17 mouse cellular contexts compared by ENCODE assay signal in genomic region chr12:68996740-68997139, GRCm38 (mm10).
DNase-seq lines count a peak whose midpoint lies in the region; ATAC-seq and TF ChIP-seq lines count a peak whose summit lies in the region.
"Had no signal": no experiment of that assay in that cellular context is flagged by ENCODE, and none has a peak within 500 bp of the region (broad histone marks: within the 10 kb centered on the region; RNA-seq: fewer than 3 reads in every experiment).

No protein-coding gene starts in this region.

- H3K4me1 ChIP-seq in hindbrain, postnatal 0 days (ENCODE audit: insufficient read depth, low read length), result no peaks in the 10 kb centered on the region
- H3K4me1 ChIP-seq in lung, adult 2 months (ENCODE audit: control insufficient read depth, insufficient read depth, low read length), result no peaks in the 10 kb centered on the region
- H3K4me1 ChIP-seq: heart, embryonic 13.5 days; limb, embryonic 13.5 days; neural tube, embryonic 12.5 days had no signal

- no peak for TF ChIP-seq POLR2A in lung, adult 2 months (IDR thresholded peaks at IDR 0.05; ENCODE audit: borderline replicate concordance, extremely low read depth, low read depth, low read length)

- no peaks in the 10 kb centered on the region for H3K9me3 ChIP-seq in hindbrain, postnatal 0 days (ENCODE audit: low read length)
- H3K9me3 ChIP-seq: heart, embryonic 13.5 days; limb, embryonic 13.5 days; neural tube, embryonic 12.5 days had no signal

- H3K27me3 ChIP-seq in hindbrain, postnatal 0 days (ENCODE audit: insufficient read depth, low read length), result no peaks in the 10 kb centered on the region
- H3K27me3 ChIP-seq: heart, embryonic 13.5 days; limb, embryonic 13.5 days; neural tube, embryonic 12.5 days had no signal

- TF ChIP-seq CTCF in hindbrain, postnatal 0 days (IDR thresholded peaks at IDR 0.05; ENCODE audit: low read depth), result no peak
- TF ChIP-seq CTCF in lung, adult 2 months (IDR thresholded peaks at IDR 0.05; ENCODE audit: insufficient read depth, low read length), result no peak

- H3K27ac ChIP-seq in hindbrain, postnatal 0 days, result peak overlapping the region; percentile 54; the same call in 1 of the 2 replicates
- H3K27ac ChIP-seq: heart, embryonic 13.5 days; limb, embryonic 13.5 days; neural tube, embryonic 12.5 days had no signal

- DNase-seq in layer of hippocampus, adult 18-20 months (ENCODE audit: low spot score in 2 of 2), result peak; percentile 6 to 13
- DNase-seq in layer of hippocampus, adult 11-12 months (ENCODE audit: low spot score), result no peak
- DNase-seq in right cerebral cortex, postnatal 10 days (ENCODE audit: low spot score in 2 of 2), result peak; percentile 32 to 41
- no peak for DNase-seq in right cerebral cortex, postnatal 36 days (ENCODE audit: low spot score in 2 of 2)
- DNase-seq in hindbrain, postnatal 0 days (ENCODE audit: low spot score), result peak; percentile 19
- no peak for DNase-seq in lung, postnatal 25 days (ENCODE audit: low spot score)
- no peak for DNase-seq in lung, adult 2 months
- no peak for DNase-seq in cerebellum, adult 11 months
- DNase-seq: adrenal gland, postnatal 25 days; B cell, adult 2 months; gastrocnemius, postnatal 10 days; kidney, postnatal 25 days; liver, postnatal 0 days; thymus, postnatal 36 days had no signal

- ATAC-seq in hindbrain, postnatal 0 days, result 0 out of 2 replicates have a peak, but pooled peaks have one; percentile 45
- ATAC-seq: liver, postnatal 0 days had no signal

- peak overlapping the region; percentile 9; the same call in 1 of the 2 replicates for H3K9ac ChIP-seq in hindbrain, postnatal 0 days (replicated peaks; ENCODE audit: low read length)
- H3K9ac ChIP-seq: heart, embryonic 13.5 days; limb, embryonic 13.5 days; liver, postnatal 0 days; neural tube, embryonic 12.5 days had no signal

- no peaks in the 10 kb centered on the region for H3K36me3 ChIP-seq in hindbrain, postnatal 0 days (ENCODE audit: insufficient read depth, low read length)
- H3K36me3 ChIP-seq: heart, embryonic 13.5 days; limb, embryonic 13.5 days; neural tube, embryonic 12.5 days had no signal

- peak overlapping the region; percentile 48 for H3K4me2 ChIP-seq in hindbrain, postnatal 0 days (ENCODE audit: low read depth, low read length)
- H3K4me2 ChIP-seq: heart, embryonic 13.5 days; limb, embryonic 13.5 days; neural tube, embryonic 12.5 days had no signal

- H3K4me3 ChIP-seq in hindbrain, postnatal 0 days (ENCODE audit: low read length), result peak overlapping the region; percentile 18
- no peak overlapping the region for H3K4me3 ChIP-seq in lung, adult 2 months (replicated peaks; ENCODE audit: extremely low read depth, low read depth, low read length)
- H3K4me3 ChIP-seq: heart, embryonic 13.5 days; limb, embryonic 13.5 days; neural tube, embryonic 12.5 days had no signal

- 29% methylated on average over 12 of the region's 12 CpGs for WGBS in hindbrain, postnatal 0 days
- WGBS in lung, adult 2 months, result 65% methylated on average over 12 of the region's 12 CpGs

Comparison
In these comparisons a context has a peak if more than half of its experiments do, and no peak if none do; other contexts are left out.
1. DNase-seq: peak in layer of hippocampus, adult 18-20 months (2 of 2), right cerebral cortex, postnatal 10 days (2 of 2) and hindbrain, postnatal 0 days (single experiment); none in layer of hippocampus, adult 11-12 months (single experiment), right cerebral cortex, postnatal 36 days (0 of 2), lung, postnatal 25 days (single experiment), lung, adult 2 months (single experiment) and cerebellum, adult 11 months (single experiment).